Mouse (Mus musculus) midbrain, embryonic 15.5 days (tissue): ENCODE results near the gene Otub2. TPM values are rescaled to one million over a fixed set of nuclear protein-coding genes. Genes with fewer than 3 reads are reported as not detected.

ENCODE experiments used
- ATAC-seq: fragments of 200-750 bp; cut with Nextera tagmentation; replicated peaks from 2 replicates; pipeline ENCODE4 v1.8.0; 2017; ENCODE audit warnings: moderate TSS enrichment
- H3K27ac ChIP-seq: fragments of 300-500 bp; sonication (generic); 2 replicates; pipeline ENCODE4 v1.5.1; 2015; ENCODE audit warnings: mild to moderate bottlenecking, inconsistent platforms
- H3K27me3 ChIP-seq: fragments of 300-500 bp; sonication (generic); replicated peaks from 2 replicates; pipeline ENCODE4 v1.6.1; 2015; ENCODE audit warnings: inconsistent platforms
- H3K36me3 ChIP-seq: fragments of 300-500 bp; sonication (generic); replicated peaks from 2 replicates; pipeline ENCODE4 v1.6.1; 2015; ENCODE audit warnings: inconsistent platforms
- H3K4me1 ChIP-seq: fragments of 300-500 bp; sonication (generic); 2 replicates; pipeline ENCODE4 v1.6.1; 2015; ENCODE audit warnings: inconsistent platforms
- H3K4me2 ChIP-seq: fragments of 300-500 bp; sonication (generic); 2 replicates; pipeline ENCODE4 v1.6.1; 2015; ENCODE audit warnings: inconsistent platforms, mild to moderate bottlenecking, moderate library complexity
- H3K4me3 ChIP-seq: fragments of 300-500 bp; sonication (generic); 2 replicates; pipeline ENCODE4 v1.5.1; 2015; ENCODE audit warnings: mild to moderate bottlenecking, inconsistent platforms
- H3K9ac ChIP-seq: fragments of 300-500 bp; sonication (generic); 2 replicates; pipeline ENCODE4 v1.6.1; 2015; ENCODE audit warnings: mild to moderate bottlenecking, inconsistent platforms
- H3K9me3 ChIP-seq: fragments of 300-500 bp; sonication (generic); 2 replicates; pipeline ENCODE4 v1.6.1; 2016; ENCODE audit warnings: inconsistent platforms
- WGBS: fragments of 180-500 bp; shearing (Covaris S2); methylation state at CpG from one replicate; pipeline ENCODE4 v1.1.7; 2015; ENCODE audit warnings: mixed read lengths; 5-methylcytosine and 5-hydroxymethylcytosine counted together
- polyA plus RNA-seq: library from polyadenylated mRNA; unstranded; fragments of >200 nt; fragmentation: Nextera tagmentation; extraction: Ambion mirVana; gene quantifications from 2 replicates; pipeline ENCODE4 v1.2.1, GENCODE M21; 2015

Otub2 gene
- polyA plus RNA-seq, 1 experiment from 2014 or later = 28.4 TPM

DNA sequence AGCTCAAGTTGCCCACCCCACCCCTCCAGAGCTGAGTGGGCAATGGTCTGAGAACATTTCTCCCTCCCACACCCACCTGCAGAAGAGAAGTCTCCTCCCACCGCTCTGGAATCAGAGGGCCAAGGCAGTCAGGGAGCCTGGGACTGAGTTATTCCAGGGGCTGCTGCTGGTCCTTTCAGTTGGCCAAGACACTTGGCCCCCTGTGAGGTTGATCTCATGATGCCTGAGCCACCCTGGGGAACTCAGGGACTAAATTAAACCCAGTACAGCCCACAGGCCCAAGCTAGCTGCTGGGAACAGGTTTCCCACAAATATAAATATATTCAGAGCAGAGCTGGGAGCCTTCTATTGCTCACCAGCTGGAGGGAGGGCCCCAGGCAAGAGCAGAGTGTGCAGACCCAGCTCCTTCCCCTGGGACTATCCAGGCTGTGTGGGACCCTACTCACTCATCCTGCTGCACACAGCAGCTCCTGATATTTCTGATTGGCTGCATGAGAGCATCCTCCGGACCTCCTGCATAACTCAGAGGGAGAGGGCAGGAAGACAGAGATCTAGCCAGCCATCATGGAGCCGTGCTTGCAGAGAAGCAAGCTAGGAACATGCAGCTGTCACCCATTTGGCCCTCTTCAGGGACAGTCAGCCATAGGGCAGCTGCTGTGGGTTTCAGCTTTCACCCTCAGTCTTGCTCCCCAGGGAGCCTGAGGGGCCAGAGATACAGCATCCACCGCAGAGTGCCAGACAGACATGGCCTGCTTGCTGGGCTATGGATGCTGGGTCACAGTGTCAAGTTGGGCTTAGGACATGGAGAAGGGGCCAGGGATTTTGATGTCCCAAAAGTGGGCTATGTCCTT is 29.3 kb upstream of the Otub2 start:
- H3K4me3 ChIP-seq = no peak overlapping the region
- no peaks in the 10 kb centered on the region for H3K27me3 ChIP-seq
- H3K9ac ChIP-seq = no peak overlapping the region
- H3K27ac ChIP-seq = no peak overlapping the region
- WGBS = 70% methylated on average over 4 of the region's 4 CpGs
- no peak for ATAC-seq
- no peaks in the 10 kb centered on the region for H3K9me3 ChIP-seq
- H3K36me3 ChIP-seq = no peaks in the 10 kb centered on the region
- H3K4me1 ChIP-seq = no peaks in the 10 kb centered on the region
- H3K4me2 ChIP-seq = no peak overlapping the region

DNA sequence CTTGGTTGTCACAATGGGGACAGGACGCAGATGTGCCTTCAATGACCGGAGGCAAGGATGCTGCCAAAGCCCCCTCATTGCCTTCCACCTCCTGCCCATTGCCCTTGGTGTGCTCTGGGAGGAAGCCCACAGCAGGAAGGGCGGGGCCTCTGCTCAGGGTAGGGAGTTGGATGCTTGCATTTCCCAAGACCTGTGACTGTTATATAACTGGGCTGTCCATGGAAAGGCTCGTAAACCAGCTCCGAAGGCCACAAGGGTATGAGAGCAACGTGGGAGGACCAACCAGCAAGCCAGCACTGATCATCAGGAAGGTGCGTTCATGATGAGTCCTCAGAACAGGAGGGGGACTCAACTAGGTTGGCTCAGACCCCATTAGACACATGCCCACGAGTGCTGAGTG is 27.7 kb upstream of the Otub2 start:
- no peak overlapping the region for H3K4me2 ChIP-seq
- ATAC-seq = no peak
- WGBS = 81% methylated on average over 8 of the region's 8 CpGs
- no peak overlapping the region for H3K9ac ChIP-seq
- H3K27me3 ChIP-seq = no peaks in the 10 kb centered on the region
- no peak overlapping the region for H3K4me3 ChIP-seq
- H3K27ac ChIP-seq = no peak overlapping the region
- H3K9me3 ChIP-seq = no peaks in the 10 kb centered on the region
- H3K4me1 ChIP-seq = no peaks in the 10 kb centered on the region
- no peaks in the 10 kb centered on the region for H3K36me3 ChIP-seq

DNA sequence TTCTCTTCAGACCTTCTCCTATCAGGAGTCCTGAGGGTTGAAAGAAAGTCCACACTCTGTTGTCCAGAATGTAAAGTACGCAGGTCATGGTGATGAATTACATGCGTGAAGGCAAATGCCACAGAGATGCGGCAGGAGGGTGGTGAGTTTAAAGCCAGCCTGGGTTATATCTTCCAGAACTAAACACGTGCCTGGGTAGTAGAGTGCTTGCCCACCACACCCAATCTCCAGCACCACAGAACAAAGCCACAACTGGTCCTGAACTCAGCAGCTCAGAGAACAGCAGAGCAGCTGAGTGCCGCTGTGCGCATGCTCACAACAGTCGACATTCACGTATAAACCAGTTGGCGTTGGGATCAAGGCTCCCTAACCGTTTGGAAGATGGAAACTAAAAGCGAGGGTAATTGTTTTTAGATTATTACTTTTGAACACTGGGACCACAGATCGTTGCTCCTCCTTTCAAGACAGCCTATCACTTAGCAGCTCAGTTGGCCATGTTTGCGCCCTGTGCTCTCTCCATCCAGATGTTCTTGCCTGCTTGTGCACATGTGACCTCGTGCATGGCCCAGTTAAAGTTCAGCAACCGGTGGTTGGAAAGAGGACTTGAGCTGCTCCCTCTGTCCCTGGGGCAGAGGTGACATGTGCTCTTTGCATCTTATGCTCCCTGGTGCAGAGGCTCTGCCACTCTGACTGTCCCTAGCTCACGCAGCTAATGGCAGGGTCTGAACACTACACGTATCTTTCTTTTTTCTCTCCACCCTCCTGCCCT is 26.8 kb upstream of the Otub2 start:
- Histone ChIP-seq H3K4me3 (no peak overlapping the region), H3K27ac (no peak overlapping the region), H3K4me1 (no peaks in the 10 kb centered on the region), H3K27me3 (no peaks in the 10 kb centered on the region), H3K36me3 (no peaks in the 10 kb centered on the region), H3K4me2 (no peak overlapping the region), H3K9ac (no peak overlapping the region), H3K9me3 (no peaks in the 10 kb centered on the region)
- no peak for ATAC-seq
- 87% methylated on average over 17 of the region's 17 CpGs for WGBS

DNA sequence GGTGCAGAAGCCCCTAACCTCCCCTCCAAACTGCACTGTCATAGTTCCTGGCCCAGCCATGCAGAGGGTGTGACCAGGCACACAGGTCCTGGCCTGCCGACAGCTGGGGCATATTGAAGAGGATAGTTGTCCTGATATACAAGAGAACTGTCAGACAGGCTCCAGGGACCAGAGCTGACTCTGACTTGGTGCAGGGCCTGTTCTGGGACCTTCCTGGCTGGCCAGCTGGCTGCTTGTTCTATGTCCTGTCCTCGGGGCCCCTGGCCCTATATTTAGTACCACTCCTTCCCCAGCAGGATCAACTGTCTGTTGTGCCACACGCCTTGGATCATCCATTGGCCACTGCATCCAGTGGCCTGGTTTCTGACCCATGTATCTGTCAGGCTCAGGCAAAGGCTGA is 26.1 kb upstream of the Otub2 start:
- Histone ChIP-seq H3K27me3 (no peaks in the 10 kb centered on the region), H3K4me2 (no peak overlapping the region), H3K9ac (no peak overlapping the region), H3K9me3 (no peaks in the 10 kb centered on the region), H3K27ac (no peak overlapping the region), H3K36me3 (no peaks in the 10 kb centered on the region), H3K4me3 (no peak overlapping the region), H3K4me1 (no peaks in the 10 kb centered on the region)
- ATAC-seq = no peak
- WGBS = 82% methylated on average over 3 of the region's 3 CpGs

DNA sequence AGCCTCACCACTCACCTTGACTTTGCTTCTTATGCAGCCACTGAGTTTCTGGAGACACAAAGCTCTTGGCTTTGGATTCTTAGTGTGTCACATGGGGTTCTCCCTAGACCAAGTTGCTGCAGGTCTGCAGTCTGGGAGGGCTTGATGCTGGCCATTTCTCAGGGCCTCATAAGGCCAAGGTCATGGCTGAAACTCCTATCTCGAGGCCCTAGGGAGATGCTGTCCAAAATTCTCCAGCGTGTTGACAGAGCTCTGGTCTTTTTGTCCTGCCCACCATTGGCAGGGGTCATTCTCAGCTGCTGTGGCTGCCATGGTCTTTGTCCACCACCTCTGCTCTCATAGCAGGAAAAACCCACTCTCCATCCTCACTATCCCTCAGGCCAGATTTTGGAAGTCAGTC is 21.3 kb upstream of the Otub2 start:
- no peak for ATAC-seq
- Histone ChIP-seq H3K27me3 (0 out of 2 replicates have a peak, but pooled peaks cover 2% of the 10 kb centered on the region), H3K9me3 (no peaks in the 10 kb centered on the region), H3K9ac (no peak overlapping the region), H3K4me1 (peaks cover 4% of the 10 kb centered on the region; the same call in 1 of the 2 replicates), H3K4me2 (no peak overlapping the region), H3K27ac (no peak overlapping the region), H3K4me3 (no peak overlapping the region), H3K36me3 (no peaks in the 10 kb centered on the region)
- WGBS = 79% methylated on average over 2 of the region's 2 CpGs

DNA sequence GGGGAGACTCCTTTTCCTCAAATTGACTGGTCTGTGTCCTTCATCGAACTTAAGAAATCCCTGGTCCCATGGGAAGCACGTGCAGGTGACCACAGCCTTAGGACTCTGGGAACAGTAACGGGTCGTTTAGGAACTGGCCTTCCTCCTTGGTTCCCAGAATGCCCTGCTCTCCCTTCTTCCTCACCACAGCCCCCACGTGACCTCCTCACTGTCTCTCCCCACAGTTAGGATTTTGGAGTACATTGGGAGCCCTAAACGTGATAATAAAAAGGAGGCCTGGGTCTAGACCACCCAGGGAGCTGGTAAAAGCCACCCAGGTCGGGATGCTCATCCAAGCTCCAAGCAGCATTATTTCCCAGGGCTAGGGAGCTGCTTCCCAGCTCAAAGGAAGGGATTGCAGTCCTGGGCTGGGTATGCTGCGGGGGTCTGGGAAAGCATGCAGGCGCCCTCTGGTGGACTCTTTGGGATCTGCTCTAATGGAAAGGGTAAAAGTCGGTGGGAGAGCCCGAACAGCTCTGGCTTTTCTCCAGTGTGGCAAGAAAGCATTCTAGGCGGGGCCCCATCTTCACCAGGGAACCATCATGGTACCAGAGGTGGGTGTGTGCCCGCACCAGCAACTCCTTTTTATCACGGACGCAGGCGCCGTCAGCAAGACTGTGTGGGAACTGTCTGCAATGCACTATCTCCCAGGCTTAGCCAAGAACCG is 20.7 kb upstream of the Otub2 start:
- WGBS = 20% methylated on average over 18 of the region's 18 CpGs
- H3K9ac ChIP-seq = no peak overlapping the region
- H3K27me3 ChIP-seq = 0 out of 2 replicates have a peak, but pooled peaks cover 2% of the 10 kb centered on the region
- H3K9me3 ChIP-seq = no peaks in the 10 kb centered on the region
- H3K36me3 ChIP-seq = no peaks in the 10 kb centered on the region
- no peak overlapping the region for H3K27ac ChIP-seq
- H3K4me1 ChIP-seq = peaks cover 4% of the 10 kb centered on the region; the same call in 1 of the 2 replicates
- no peak overlapping the region for H3K4me3 ChIP-seq
- ATAC-seq = peak; percentile 80
- peak overlapping the region; percentile 30 for H3K4me2 ChIP-seq

DNA sequence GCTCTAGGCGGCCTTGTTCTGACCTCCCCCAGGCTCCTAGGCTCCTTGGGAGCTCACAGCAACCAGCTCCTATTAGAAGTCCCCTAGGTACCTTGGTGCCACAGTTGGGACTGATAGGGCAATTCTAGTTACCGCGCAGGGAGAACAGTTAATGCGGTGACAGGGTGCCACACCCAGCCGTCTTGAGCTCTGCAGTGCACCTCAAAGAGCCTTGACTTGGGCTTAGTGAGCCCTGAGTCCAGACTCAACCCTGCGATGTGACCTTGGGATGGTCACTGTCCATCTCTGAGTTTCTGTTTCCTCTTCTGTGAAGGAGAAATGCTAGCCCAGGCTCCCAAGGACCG is 20.2 kb upstream of the Otub2 start:
- peak overlapping the region; percentile 23; the same call in 1 of the 2 replicates for H3K4me2 ChIP-seq
- peaks cover 4% of the 10 kb centered on the region; the same call in 1 of the 2 replicates for H3K4me1 ChIP-seq
- no peak overlapping the region for H3K9ac ChIP-seq
- WGBS = 85% methylated on average over 7 of the region's 7 CpGs
- 0 out of 2 replicates have a peak, but pooled peaks cover 2% of the 10 kb centered on the region for H3K27me3 ChIP-seq
- no peaks in the 10 kb centered on the region for H3K9me3 ChIP-seq
- ATAC-seq = no peak
- no peaks in the 10 kb centered on the region for H3K36me3 ChIP-seq
- no peak overlapping the region for H3K27ac ChIP-seq
- no peak overlapping the region for H3K4me3 ChIP-seq

DNA sequence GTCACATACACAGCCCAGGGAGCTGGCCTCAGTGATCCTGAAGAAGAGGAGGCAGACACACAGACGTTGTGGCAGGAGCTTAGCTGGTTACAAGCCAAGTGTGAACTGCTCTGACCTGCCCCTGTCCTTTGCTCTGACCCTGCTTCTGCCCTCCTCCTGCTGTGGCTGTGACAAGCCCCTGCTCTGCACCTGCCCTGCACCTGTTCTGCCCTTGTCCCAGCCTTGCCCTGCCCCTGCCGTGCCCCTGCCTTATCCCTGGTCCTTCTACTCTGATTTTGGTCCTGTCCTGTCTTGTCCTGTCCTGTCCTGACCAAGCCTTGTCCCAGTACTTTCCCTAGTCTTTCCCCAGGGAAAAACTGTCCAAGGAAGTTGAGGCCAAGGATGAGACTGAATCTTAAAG is 19.7 kb upstream of the Otub2 start:
- no peak overlapping the region for H3K27ac ChIP-seq
- H3K9me3 ChIP-seq = no peaks in the 10 kb centered on the region
- H3K27me3 ChIP-seq = 0 out of 2 replicates have a peak, but pooled peaks cover 2% of the 10 kb centered on the region
- H3K36me3 ChIP-seq = no peaks in the 10 kb centered on the region
- H3K9ac ChIP-seq = no peak overlapping the region
- 81% methylated on average over 2 of the region's 2 CpGs for WGBS
- no peak overlapping the region for H3K4me3 ChIP-seq
- H3K4me1 ChIP-seq = peaks cover 4% of the 10 kb centered on the region; the same call in 1 of the 2 replicates
- no peak for ATAC-seq
- H3K4me2 ChIP-seq = no peak overlapping the region

DNA sequence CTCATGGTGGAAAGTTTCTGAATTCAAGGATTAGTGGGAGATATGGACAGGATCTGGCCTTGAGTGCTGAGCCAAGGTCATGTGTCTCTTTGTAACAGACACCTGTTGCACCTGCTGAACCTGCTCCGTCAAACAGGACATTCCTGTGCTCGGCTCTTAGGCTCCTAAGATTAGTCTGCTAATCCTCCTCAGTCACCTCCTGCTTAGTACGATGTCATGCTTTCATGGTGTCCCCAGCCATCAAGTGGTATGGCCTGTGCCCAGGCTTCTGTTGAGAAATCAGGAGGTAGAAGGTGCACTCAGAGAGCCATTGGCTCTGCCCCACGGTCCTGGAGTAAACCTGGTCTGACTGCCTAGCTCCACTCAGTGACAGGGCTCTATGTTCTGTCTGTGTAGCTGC is 17.6 kb upstream of the Otub2 start:
- H3K9ac ChIP-seq = no peak overlapping the region
- no peak overlapping the region for H3K4me3 ChIP-seq
- no peak overlapping the region for H3K4me2 ChIP-seq
- 74% methylated on average over 4 of the region's 4 CpGs for WGBS
- H3K36me3 ChIP-seq = no peaks in the 10 kb centered on the region
- H3K27me3 ChIP-seq = 0 out of 2 replicates have a peak, but pooled peaks cover 2% of the 10 kb centered on the region
- peaks cover 4% of the 10 kb centered on the region; the same call in 1 of the 2 replicates for H3K4me1 ChIP-seq
- ATAC-seq = no peak
- no peak overlapping the region for H3K27ac ChIP-seq
- H3K9me3 ChIP-seq = no peaks in the 10 kb centered on the region

DNA sequence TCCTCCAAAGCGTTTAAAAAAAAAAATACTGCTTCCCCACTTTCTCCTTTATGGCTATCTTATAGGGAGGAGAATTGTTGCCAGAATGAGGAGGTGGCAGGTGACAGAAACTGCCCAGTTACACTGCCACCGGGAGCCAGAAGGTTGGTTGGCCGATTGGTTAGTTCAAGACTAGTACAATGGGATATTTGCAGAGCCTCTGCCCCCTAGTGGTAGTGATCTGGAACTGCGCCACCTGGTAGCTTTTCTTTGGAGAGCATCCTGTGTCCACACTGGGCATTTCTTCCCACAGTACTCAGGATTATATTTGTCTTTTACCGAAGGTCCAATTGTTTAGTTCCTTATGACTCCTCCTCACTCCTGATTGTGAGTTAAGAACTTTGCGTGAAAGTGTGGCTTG is 16.8 kb upstream of the Otub2 start:
- H3K27ac ChIP-seq = no peak overlapping the region
- H3K4me2 ChIP-seq = no peak overlapping the region
- H3K4me3 ChIP-seq = no peak overlapping the region
- no peak overlapping the region for H3K9ac ChIP-seq
- no peaks in the 10 kb centered on the region for H3K36me3 ChIP-seq
- no peaks in the 10 kb centered on the region for H3K9me3 ChIP-seq
- ATAC-seq = no peak
- H3K27me3 ChIP-seq = 0 out of 2 replicates have a peak, but pooled peaks cover 2% of the 10 kb centered on the region
- peaks cover 4% of the 10 kb centered on the region; the same call in 1 of the 2 replicates for H3K4me1 ChIP-seq
- WGBS = 29% methylated on average over 6 of the region's 6 CpGs

DNA sequence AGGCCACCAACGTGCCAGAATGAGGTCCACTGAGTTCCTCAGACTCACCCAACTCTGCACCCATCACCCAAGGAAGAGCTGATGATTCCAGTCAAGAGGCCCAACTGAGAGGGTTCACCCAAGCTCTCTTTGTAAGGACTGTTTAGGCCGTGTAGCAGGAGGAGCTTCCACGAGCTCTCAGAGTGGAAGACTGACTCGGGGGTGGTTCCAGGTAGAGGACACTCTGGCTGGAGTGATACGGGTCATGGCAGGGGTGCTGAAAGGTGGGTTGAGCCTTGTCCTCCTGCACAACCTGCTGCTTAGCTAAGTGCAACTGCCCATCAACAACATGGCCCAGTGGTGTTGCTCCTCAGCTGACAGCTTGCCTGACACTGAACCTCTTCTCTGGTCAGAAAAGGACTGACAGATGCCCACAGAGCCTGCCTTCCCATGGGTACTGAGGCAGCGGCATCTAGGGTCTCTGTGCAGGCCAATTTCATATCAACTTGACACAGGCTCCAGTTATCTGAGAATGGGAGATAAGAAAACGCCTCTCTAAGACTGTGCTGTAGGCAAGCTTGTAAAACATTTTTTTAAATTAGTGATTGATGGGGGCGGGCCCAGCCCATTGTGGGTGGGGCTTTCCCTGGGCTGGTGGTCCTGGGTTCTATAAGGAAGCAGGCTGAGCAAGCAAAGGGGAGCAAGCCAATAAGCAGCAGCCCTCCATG is 14.8 kb upstream of the Otub2 start:
- no peak for ATAC-seq
- H3K27ac ChIP-seq = no peak overlapping the region
- H3K9ac ChIP-seq = no peak overlapping the region
- no peaks in the 10 kb centered on the region for H3K36me3 ChIP-seq
- no peak overlapping the region for H3K4me3 ChIP-seq
- H3K4me2 ChIP-seq = no peak overlapping the region
- no peaks in the 10 kb centered on the region for H3K9me3 ChIP-seq
- 0 out of 2 replicates have a peak, but pooled peaks cover 2% of the 10 kb centered on the region for H3K27me3 ChIP-seq
- 79% methylated on average over 8 of the region's 8 CpGs for WGBS
- H3K4me1 ChIP-seq = no peaks in the 10 kb centered on the region
